Mouse (Mus musculus): ENCODE data around the gene Gm3453. TPM values are rescaled to one million over a fixed set of nuclear protein-coding genes. Genes with fewer than 3 reads are reported as not detected.
"Not testable (repeated sequence)": the region's sequence is repeated elsewhere in the genome, so short reads cannot be mapped to it uniquely, and the experiment has no call there.

Gene Gm3453
- total RNA-seq (2015; ENCODE audit: low replicate concordance) (not detected in 2 replicates), total RNA-seq (2017; ENCODE audit: low replicate concordance) (not detected in 2 replicates)

DNA sequence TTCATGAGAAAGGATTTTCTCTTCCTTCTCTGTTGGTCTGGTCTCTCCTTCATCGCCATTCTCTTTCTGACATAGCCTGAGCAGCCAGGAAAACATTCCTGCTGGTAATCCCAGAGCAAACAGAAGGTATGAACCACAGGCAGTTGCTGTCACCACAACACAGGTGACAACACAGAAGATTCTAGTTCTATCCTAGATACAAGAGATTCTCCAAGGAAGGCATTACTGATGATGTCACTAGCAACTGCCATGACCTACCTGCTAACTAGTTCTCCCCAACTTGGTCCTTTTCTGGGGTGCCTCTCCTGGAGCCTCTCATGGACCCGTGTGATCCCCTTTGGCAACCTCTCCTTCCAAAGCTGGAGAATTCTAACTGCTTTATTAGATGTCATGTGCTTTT, at the start of gene Gm3453:
TSS of gene Gm3453 (minus strand) at position 101 of the 400 bp plus-strand sequence.
- not testable (repeated sequence) for ATAC-seq (replicated peaks; ENCODE audit: low FRiP score, poor library complexity, severe bottlenecking)

- not testable (repeated sequence) for ATAC-seq (replicated peaks; ENCODE audit: low FRiP score, poor library complexity, severe bottlenecking)
Observed at GRCm38 (mm10) chr14:5987136-5987535, 8.2 kb upstream of the Gm3453 start.

- not testable (repeated sequence) for ATAC-seq (replicated peaks; ENCODE audit: low FRiP score, poor library complexity, severe bottlenecking)
Observed at GRCm38 (mm10) chr14:5962441-5962840, 16.5 kb downstream of the Gm3453 start.

GRCm38 (mm10) chr14:5961635-5962034, 17.3 kb downstream of the Gm3453 start, which contains the start of gene Gm3248:
Gene Gm3248 (minus strand): TSS chr14:5961745.
- not testable (repeated sequence) for ATAC-seq (replicated peaks; ENCODE audit: low FRiP score, poor library complexity, severe bottlenecking)

- ATAC-seq (replicated peaks; ENCODE audit: low FRiP score, poor library complexity, severe bottlenecking): not testable (repeated sequence)
Observed at GRCm38 (mm10) chr14:5961102-5961501, 17.8 kb downstream of the Gm3453 start.

GRCm38 (mm10) chr14:5960479-5960878, 18.5 kb downstream of the Gm3453 start:
- not testable (repeated sequence) for ATAC-seq (replicated peaks; ENCODE audit: low FRiP score, poor library complexity, severe bottlenecking)

- not testable (repeated sequence) for ATAC-seq (replicated peaks; ENCODE audit: low FRiP score, poor library complexity, severe bottlenecking)
Observed at GRCm38 (mm10) chr14:5923276-5923675, 55.7 kb downstream of the Gm3453 start.

Other genes starting within 250 kb of the Gm3453 start
- not detected in 2 replicates for gene Gm3373, start 237.6 kb downstream of the Gm3453 start, total RNA-seq (2015; ENCODE audit: low replicate concordance)
- gene Gm3373, start 237.6 kb downstream of the Gm3453 start, total RNA-seq (2017; ENCODE audit: low replicate concordance): not detected in 2 replicates
- gene Gm3383, start 171.2 kb downstream of the Gm3453 start, total RNA-seq (2015; ENCODE audit: low replicate concordance): not detected in 2 replicates
- not detected in 2 replicates for gene Gm3383, start 171.2 kb downstream of the Gm3453 start, total RNA-seq (2017; ENCODE audit: low replicate concordance)
- gene Gm3424, start 148.8 kb downstream of the Gm3453 start, total RNA-seq (2015; ENCODE audit: low replicate concordance): not detected in 2 replicates
- gene Gm3424, start 148.8 kb downstream of the Gm3453 start, total RNA-seq (2017; ENCODE audit: low replicate concordance): not detected in 2 replicates
- gene Gm8237, start 98.8 kb downstream of the Gm3453 start, total RNA-seq (2015; ENCODE audit: low replicate concordance): not detected in 2 replicates
- not detected in 2 replicates for gene Gm8237, start 98.8 kb downstream of the Gm3453 start, total RNA-seq (2017; ENCODE audit: low replicate concordance)
- gene Gm3248, start 17.4 kb downstream of the Gm3453 start, total RNA-seq (2015; ENCODE audit: low replicate concordance): not detected in 2 replicates
- not detected in 2 replicates for gene Gm3248, start 17.4 kb downstream of the Gm3453 start, total RNA-seq (2017; ENCODE audit: low replicate concordance)
- not detected in 2 replicates for gene Gm6337, start 79.1 kb upstream of the Gm3453 start, total RNA-seq (2015; ENCODE audit: low replicate concordance)
- not detected in 2 replicates for gene Gm6337, start 79.1 kb upstream of the Gm3453 start, total RNA-seq (2017; ENCODE audit: low replicate concordance)
- not detected in 2 replicates for gene Gm8206, start 114.8 kb upstream of the Gm3453 start, total RNA-seq (2015; ENCODE audit: low replicate concordance)
- not detected in 2 replicates for gene Gm8206, start 114.8 kb upstream of the Gm3453 start, total RNA-seq (2017; ENCODE audit: low replicate concordance)
- gene Gm3468, start 129.5 kb upstream of the Gm3453 start, total RNA-seq (2015; ENCODE audit: low replicate concordance): not detected in 2 replicates
- 0.45 TPM in 1 of 2 replicates, not detected in the other for gene Gm3468, start 129.5 kb upstream of the Gm3453 start, total RNA-seq (2017; ENCODE audit: low replicate concordance)
- gene Gm3476, start 146.7 kb upstream of the Gm3453 start, total RNA-seq (2015; ENCODE audit: low replicate concordance): not detected in 2 replicates
- not detected in 2 replicates for gene Gm3476, start 146.7 kb upstream of the Gm3453 start, total RNA-seq (2017; ENCODE audit: low replicate concordance)
- not detected in 2 replicates for gene Gm21560, start 240.2 kb upstream of the Gm3453 start, total RNA-seq (2015; ENCODE audit: low replicate concordance)
- gene Gm21560, start 240.2 kb upstream of the Gm3453 start, total RNA-seq (2017; ENCODE audit: low replicate concordance): not detected in 2 replicates